Mouse (Mus musculus): ENCODE data around the gene Nop53. TPM values are rescaled to one million over a fixed set of nuclear protein-coding genes. Genes with fewer than 3 reads are reported as not detected.

Gene Nop53
- polyA plus RNA-seq (2016; fragmentation: Nextera tagmentation; extraction: Ambion mirVana) = 122 and 126 TPM in 2 replicates

- peaks cover 42% of the 10 kb centered on the region for H3K36me3 ChIP-seq
- WGBS = 2% methylated on average over 59 of the region's 59 CpGs
- H3K4me3 ChIP-seq = peak within 1 kb of the TSS; percentile 64
Observed at GRCm38 (mm10) chr7:15945721-15946536, at the start of gene Nop53. Gene Nop53, minus strand, starts transcription at chr7:15946074.

GRCm38 (mm10) chr7:15993789-15994188 lies 47.9 kb upstream of the Nop53 start:
- WGBS = 90% methylated on average over 4 of the region's 4 CpGs
- Histone ChIP-seq H3K4me2 (no peak overlapping the region), H3K9ac (no peak overlapping the region), H3K27ac (ENCODE audit: poor library complexity, severe bottlenecking) (no peak overlapping the region), H3K27me3 (replicated peaks) (no peaks in the 10 kb centered on the region), H3K36me3 (peaks cover 85% of the 10 kb centered on the region), H3K4me1 (replicated peaks) (no peaks in the 10 kb centered on the region), H3K9me3 (replicated peaks) (no peaks in the 10 kb centered on the region), H3K4me3 (no peak overlapping the region)
- ATAC-seq (ENCODE audit: insufficient number of reproducible peaks, low FRiP score) = no peak

More at GRCm38 (mm10) chr7:15945721-15946536, at the start of gene Nop53:
- H3K27me3 ChIP-seq (replicated peaks) = no peaks in the 10 kb centered on the region
- H3K27ac ChIP-seq (ENCODE audit: poor library complexity, severe bottlenecking) = peak within 1 kb of the TSS; percentile 92
- peak within 1 kb of the TSS; percentile 75 for H3K9ac ChIP-seq
- ATAC-seq (ENCODE audit: insufficient number of reproducible peaks, low FRiP score) = peak; percentile 89
- H3K9me3 ChIP-seq (replicated peaks) = no peaks in the 10 kb centered on the region
- H3K4me2 ChIP-seq = peak within 1 kb of the TSS; percentile 86
- H3K4me1 ChIP-seq (replicated peaks) = peaks cover 24% of the 10 kb centered on the region

GRCm38 (mm10) chr7:15993152-15993551 lies 47.3 kb upstream of the Nop53 start:
- Histone ChIP-seq H3K27ac (ENCODE audit: poor library complexity, severe bottlenecking) (no peak overlapping the region), H3K4me2 (no peak overlapping the region), H3K27me3 (replicated peaks) (no peaks in the 10 kb centered on the region), H3K4me1 (replicated peaks) (no peaks in the 10 kb centered on the region), H3K36me3 (peaks cover 89% of the 10 kb centered on the region), H3K4me3 (no peak overlapping the region), H3K9me3 (replicated peaks) (no peaks in the 10 kb centered on the region), H3K9ac (no peak overlapping the region)
- no peak for ATAC-seq (ENCODE audit: insufficient number of reproducible peaks, low FRiP score)
- 85% methylated on average over 3 of the region's 3 CpGs for WGBS

GRCm38 (mm10) chr7:15991764-15992163 lies 45.9 kb upstream of the Nop53 start:
- no peak for ATAC-seq (ENCODE audit: insufficient number of reproducible peaks, low FRiP score)
- H3K9ac ChIP-seq = no peak overlapping the region
- no peak overlapping the region for H3K4me2 ChIP-seq
- H3K27ac ChIP-seq (ENCODE audit: poor library complexity, severe bottlenecking) = no peak overlapping the region
- H3K27me3 ChIP-seq (replicated peaks) = no peaks in the 10 kb centered on the region
- no peaks in the 10 kb centered on the region for H3K9me3 ChIP-seq (replicated peaks)
- H3K4me1 ChIP-seq (replicated peaks) = no peaks in the 10 kb centered on the region
- H3K4me3 ChIP-seq = no peak overlapping the region
- H3K36me3 ChIP-seq = peaks cover 89% of the 10 kb centered on the region
- 86% methylated on average over 3 of the region's 3 CpGs for WGBS

- peaks cover 75% of the 10 kb centered on the region for H3K36me3 ChIP-seq
- H3K4me1 ChIP-seq (replicated peaks) = no peaks in the 10 kb centered on the region
- ATAC-seq (ENCODE audit: insufficient number of reproducible peaks, low FRiP score) = peak; percentile 26; the same call in 1 of the 2 replicates
- H3K27ac ChIP-seq (ENCODE audit: poor library complexity, severe bottlenecking) = no peak overlapping the region
- H3K9me3 ChIP-seq (replicated peaks) = no peaks in the 10 kb centered on the region
- H3K4me2 ChIP-seq = no peak overlapping the region
- H3K4me3 ChIP-seq = no peak overlapping the region
- no peaks in the 10 kb centered on the region for H3K27me3 ChIP-seq (replicated peaks)
- 90% methylated on average over 16 of the region's 16 CpGs for WGBS
- no peak overlapping the region for H3K9ac ChIP-seq
Observed at GRCm38 (mm10) chr7:15987661-15988356, 41.9 kb upstream of the Nop53 start.

DNA sequence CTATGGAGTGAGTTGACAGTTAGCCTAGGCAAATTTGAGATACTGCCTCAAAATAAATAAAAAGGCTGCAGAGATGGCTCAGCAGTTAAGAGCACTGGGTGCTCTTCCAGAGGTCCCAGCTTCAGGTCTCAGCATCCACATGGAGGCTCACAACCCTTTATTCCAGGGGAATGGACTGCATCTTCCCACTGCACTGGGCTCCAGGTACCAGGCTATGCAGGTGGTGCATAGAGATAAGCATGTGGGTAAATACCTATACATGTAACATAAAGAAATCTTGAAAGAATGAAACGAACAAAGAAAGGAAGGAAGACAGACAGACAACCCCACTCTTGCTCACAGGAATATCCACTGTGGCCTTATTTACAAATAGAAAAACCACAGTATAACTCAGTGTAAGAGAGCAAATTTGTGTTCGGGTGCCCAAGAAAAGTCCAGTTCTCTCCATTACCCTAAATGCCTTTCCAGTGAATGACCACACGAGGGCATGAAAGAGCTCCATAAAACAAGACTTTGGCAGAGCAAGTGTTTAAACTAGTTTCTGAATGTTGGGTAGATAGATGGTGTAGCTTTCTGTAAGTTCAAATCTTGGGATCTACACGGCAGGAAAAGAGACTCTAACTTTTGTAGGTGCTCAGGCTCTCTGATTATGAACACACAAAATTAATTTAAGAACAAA lies 37.0 kb upstream of the Nop53 start:
- Histone ChIP-seq H3K9me3 (replicated peaks) (no peaks in the 10 kb centered on the region), H3K36me3 (peaks cover 52% of the 10 kb centered on the region), H3K4me1 (replicated peaks) (peaks cover 29% of the 10 kb centered on the region), H3K4me2 (no peak overlapping the region), H3K4me3 (no peak overlapping the region), H3K9ac (no peak overlapping the region), H3K27me3 (replicated peaks) (no peaks in the 10 kb centered on the region), H3K27ac (ENCODE audit: poor library complexity, severe bottlenecking) (no peak overlapping the region)
- no peak for ATAC-seq (ENCODE audit: insufficient number of reproducible peaks, low FRiP score)
- 42% methylated on average over 4 of the region's 4 CpGs for WGBS

DNA sequence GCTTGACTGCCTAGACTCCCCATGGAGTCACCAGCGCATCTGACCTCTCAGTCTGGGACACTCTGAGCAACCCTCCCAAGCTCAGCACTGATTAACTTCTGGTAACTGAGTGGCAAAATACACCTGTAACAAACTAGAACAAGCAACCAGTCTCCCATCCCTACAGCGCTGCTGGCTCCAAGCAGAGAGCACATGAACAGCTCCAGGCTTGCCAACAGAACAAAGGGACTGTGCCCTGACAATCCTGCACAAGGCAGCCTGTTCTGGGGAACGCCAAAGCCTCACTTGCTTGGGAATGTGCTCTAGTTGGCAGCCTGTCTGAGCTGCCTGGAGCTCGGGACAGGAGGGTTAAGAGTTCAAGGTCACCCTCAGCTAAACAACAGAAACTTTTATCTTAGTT lies 35.7 kb upstream of the Nop53 start:
- H3K9me3 ChIP-seq (replicated peaks) = no peaks in the 10 kb centered on the region
- no peak for ATAC-seq (ENCODE audit: insufficient number of reproducible peaks, low FRiP score)
- H3K4me2 ChIP-seq = no peak overlapping the region
- no peak overlapping the region for H3K4me3 ChIP-seq
- peaks cover 29% of the 10 kb centered on the region for H3K4me1 ChIP-seq (replicated peaks)
- 65% methylated on average over 4 of the region's 4 CpGs for whole genome bisulfite sequencing
- no peaks in the 10 kb centered on the region for H3K27me3 ChIP-seq (replicated peaks)
- H3K27ac ChIP-seq (ENCODE audit: poor library complexity, severe bottlenecking) = peak overlapping the region; percentile 68
- no peak overlapping the region for H3K9ac ChIP-seq
- H3K36me3 ChIP-seq = peaks cover 52% of the 10 kb centered on the region

GRCm38 (mm10) chr7:15980246-15980645 lies 34.4 kb upstream of the Nop53 start:
- ATAC-seq (ENCODE audit: insufficient number of reproducible peaks, low FRiP score) = peak; percentile 83
- 46% methylated on average over 8 of the region's 8 CpGs for WGBS
- H3K36me3 ChIP-seq = peaks cover 52% of the 10 kb centered on the region

GRCm38 (mm10) chr7:15975904-15976303 lies 30.0 kb upstream of the Nop53 start:
- H3K36me3 ChIP-seq = peaks cover 83% of the 10 kb centered on the region
- peaks cover 16% of the 10 kb centered on the region for H3K4me1 ChIP-seq (replicated peaks)
- 80% methylated on average over 4 of the region's 4 CpGs for WGBS
- no peak for ATAC-seq (ENCODE audit: insufficient number of reproducible peaks, low FRiP score)
- no peaks in the 10 kb centered on the region for H3K9me3 ChIP-seq (replicated peaks)
- H3K4me3 ChIP-seq = no peak overlapping the region
- H3K27me3 ChIP-seq (replicated peaks) = no peaks in the 10 kb centered on the region
- H3K9ac ChIP-seq = no peak overlapping the region
- H3K4me2 ChIP-seq = no peak overlapping the region
- H3K27ac ChIP-seq (ENCODE audit: poor library complexity, severe bottlenecking) = no peak overlapping the region

More at GRCm38 (mm10) chr7:15980246-15980645, 34.4 kb upstream of the Nop53 start:
- Histone ChIP-seq H3K4me1 (replicated peaks) (peaks cover 29% of the 10 kb centered on the region), H3K4me2 (no peak overlapping the region), H3K27ac (ENCODE audit: poor library complexity, severe bottlenecking) (peak overlapping the region; percentile 22), H3K9ac (no peak overlapping the region), H3K27me3 (replicated peaks) (no peaks in the 10 kb centered on the region), H3K4me3 (no peak overlapping the region), H3K9me3 (replicated peaks) (no peaks in the 10 kb centered on the region)

DNA sequence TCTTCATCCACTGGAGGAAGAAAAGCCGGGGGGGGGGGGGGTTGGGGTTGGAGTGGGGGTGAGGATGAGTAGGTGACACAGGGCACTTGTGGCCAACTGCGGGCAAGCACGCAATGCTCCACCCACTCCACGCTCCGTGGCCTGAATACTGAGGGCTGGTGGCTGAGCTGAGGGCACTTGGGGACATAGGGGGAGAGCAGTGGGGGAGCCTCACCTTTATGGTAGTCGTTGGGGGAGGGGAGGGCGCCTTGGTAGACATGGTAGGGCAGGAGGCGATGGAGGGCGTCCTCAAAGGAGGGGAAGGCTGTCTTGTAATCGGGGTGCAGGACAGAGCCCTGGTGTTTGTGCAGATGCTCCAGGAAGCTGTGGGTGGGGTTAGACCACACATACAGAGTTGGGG lies 29.6 kb upstream of the Nop53 start:
- no peak for ATAC-seq (ENCODE audit: insufficient number of reproducible peaks, low FRiP score)
- Histone ChIP-seq H3K36me3 (peaks cover 85% of the 10 kb centered on the region), H3K4me3 (no peak overlapping the region)

DNA sequence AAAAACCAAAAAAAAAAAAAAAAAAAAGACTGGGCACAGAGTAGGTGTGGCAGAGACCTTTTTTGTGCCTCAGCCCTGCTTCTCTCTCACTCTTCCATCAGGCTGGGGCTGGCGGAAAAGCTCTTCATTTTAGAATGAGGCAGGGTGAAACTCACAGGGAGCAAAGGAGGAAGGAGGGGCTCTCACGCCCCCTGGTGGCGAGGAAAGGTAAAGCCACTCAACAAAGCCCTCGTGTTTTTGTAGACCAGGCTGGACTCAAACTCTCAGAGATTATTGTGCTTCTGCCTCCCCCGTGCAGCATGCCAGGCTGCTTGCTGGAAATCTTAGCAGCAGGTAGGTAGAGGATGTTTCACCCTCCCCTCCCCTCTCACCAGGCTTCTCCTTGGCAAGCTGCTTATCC lies 28.8 kb upstream of the Nop53 start:
- H3K27me3 ChIP-seq (replicated peaks) = no peaks in the 10 kb centered on the region
- no peak overlapping the region for H3K27ac ChIP-seq (ENCODE audit: poor library complexity, severe bottlenecking)
- H3K4me1 ChIP-seq (replicated peaks) = peaks cover 4% of the 10 kb centered on the region
- H3K4me2 ChIP-seq = no peak overlapping the region
- H3K9me3 ChIP-seq (replicated peaks) = peaks cover 5% of the 10 kb centered on the region; the same call in 1 of the 2 replicates
- WGBS = 63% methylated on average over 5 of the region's 5 CpGs
- ATAC-seq (ENCODE audit: insufficient number of reproducible peaks, low FRiP score) = no peak
- no peak overlapping the region for H3K9ac ChIP-seq
- no peak overlapping the region for H3K4me3 ChIP-seq
- H3K36me3 ChIP-seq = peaks cover 88% of the 10 kb centered on the region

More for the DNA sequence above, 29.6 kb upstream of the Nop53 start:
- 91% methylated on average over 10 of the region's 10 CpGs for WGBS
- H3K9ac ChIP-seq = no peak overlapping the region
- no peaks in the 10 kb centered on the region for H3K27me3 ChIP-seq (replicated peaks)
- H3K4me1 ChIP-seq (replicated peaks) = peaks cover 11% of the 10 kb centered on the region
- no peak overlapping the region for H3K27ac ChIP-seq (ENCODE audit: poor library complexity, severe bottlenecking)
- H3K4me2 ChIP-seq = no peak overlapping the region
- H3K9me3 ChIP-seq (replicated peaks) = no peaks in the 10 kb centered on the region
